Mouse (Mus musculus) retina, adult 2 months (tissue): ENCODE data around the gene Cd7.
"Not testable (repeated sequence)": the region's sequence is repeated elsewhere in the genome, so short reads cannot be mapped to it uniquely, and the experiment has no call there.

ENCODE experiments used
- DNase-seq: peaks from one replicate; pipeline ENCODE4 v3.0.0-alpha.2; 2012; ENCODE audit warnings: low read depth, low spot score

Gene Cd7

DNA sequence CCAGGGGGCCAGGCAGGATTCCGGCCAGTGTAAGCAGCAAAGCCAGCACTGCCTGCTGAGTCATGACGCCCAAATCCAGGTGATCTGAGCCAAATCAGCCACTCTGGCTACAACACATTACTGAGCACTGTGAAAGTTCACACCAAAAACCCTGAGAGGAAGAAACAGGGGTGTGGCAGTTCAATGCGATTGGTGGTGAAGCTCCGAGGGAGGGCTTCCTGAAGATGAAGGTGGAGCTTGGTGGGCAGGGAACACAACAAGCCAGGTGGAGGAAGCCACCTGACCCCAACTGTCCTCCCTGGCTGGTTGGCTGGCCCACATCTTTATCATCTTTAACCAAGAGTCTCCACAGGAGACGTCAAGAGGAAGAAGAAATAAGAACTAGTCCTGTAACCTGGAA is at the start of gene Cd7:
Gene Cd7, minus strand, starts transcription at position 117 of the 400 bp plus-strand sequence.
- no peak for DNase-seq

DNA sequence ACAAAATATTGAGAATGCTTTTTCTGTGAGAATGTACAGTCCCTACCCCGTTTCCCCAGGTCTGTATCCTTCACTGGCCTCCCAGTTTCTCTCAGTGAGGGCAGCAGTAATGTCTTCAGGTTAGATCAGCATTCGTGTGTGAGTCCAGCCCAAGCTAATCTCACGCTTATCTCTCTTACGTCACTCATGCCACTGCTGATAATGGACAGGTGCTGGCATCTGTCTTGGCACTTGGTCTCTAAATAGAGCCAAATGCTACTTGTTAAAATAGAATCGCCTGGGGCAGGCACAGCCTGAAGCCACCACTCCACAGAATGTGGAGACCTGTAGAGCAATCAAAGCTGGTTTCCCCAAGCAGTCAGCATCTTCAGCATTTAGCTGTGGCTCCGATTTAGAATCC is 49.8 kb upstream of the Cd7 start:
- no peak for DNase-seq

DNA sequence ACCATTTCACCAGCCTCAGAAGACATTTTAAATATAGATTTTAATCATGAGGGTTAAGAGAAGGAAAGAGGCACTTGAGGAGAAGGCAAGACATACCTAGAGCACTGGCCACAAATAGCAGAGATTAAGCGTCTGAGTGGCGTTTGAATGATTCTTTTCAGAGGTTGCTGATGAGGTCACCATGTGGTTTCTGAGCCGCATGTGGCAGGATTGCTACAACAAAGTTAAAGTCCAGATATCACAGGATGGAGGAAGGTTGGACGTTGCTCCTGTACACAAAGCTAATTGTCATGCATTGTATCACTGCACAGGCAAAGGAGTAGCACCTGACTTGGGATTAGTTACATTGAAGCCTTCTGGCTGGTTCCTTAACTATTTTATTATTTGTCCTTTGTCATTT is 47.1 kb upstream of the Cd7 start:
- no peak for DNase-seq

GRCm38 (mm10) chr11:121085181-121085580 is 46.0 kb upstream of the Cd7 start:
- no peak for DNase-seq

- no peak for DNase-seq
Observed at GRCm38 (mm10) chr11:121082857-121083500, 43.8 kb upstream of the Cd7 start.

DNA sequence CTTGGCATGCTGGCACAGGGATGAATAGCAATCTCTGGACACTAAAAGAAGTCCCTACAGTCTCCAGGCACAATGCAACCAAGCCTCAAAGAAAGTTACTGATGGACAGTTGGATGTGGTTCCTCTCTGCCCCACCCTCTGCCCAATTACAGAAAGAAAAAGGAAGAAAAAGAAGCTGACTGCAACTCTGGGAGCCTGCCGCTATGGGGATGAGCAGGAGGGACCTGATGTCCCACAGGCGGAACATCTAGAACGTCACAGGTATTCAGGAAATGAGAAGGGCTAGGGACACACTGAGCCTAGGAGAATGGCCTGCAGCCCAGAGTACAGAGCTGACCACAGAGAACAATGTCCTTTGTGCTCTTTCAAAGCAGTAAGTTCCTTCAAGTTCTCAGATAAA is 43.0 kb upstream of the Cd7 start:
- DNase-seq: no peak

GRCm38 (mm10) chr11:121081120-121081519 is 41.9 kb upstream of the Cd7 start, which contains the start of gene Sectm1a:
Gene Sectm1a (minus strand): TSS chr11:121081220.
- DNase-seq: no peak

- no peak for DNase-seq
Observed at GRCm38 (mm10) chr11:121080330-121080729, 41.1 kb upstream of the Cd7 start.

GRCm38 (mm10) chr11:121075655-121076054 is 36.4 kb upstream of the Cd7 start:
- no peak for DNase-seq

GRCm38 (mm10) chr11:121069662-121070061 is 30.4 kb upstream of the Cd7 start:
- not testable (repeated sequence) for DNase-seq

- DNase-seq: no peak
Observed at GRCm38 (mm10) chr11:121067895-121068294, 28.7 kb upstream of the Cd7 start.

DNA sequence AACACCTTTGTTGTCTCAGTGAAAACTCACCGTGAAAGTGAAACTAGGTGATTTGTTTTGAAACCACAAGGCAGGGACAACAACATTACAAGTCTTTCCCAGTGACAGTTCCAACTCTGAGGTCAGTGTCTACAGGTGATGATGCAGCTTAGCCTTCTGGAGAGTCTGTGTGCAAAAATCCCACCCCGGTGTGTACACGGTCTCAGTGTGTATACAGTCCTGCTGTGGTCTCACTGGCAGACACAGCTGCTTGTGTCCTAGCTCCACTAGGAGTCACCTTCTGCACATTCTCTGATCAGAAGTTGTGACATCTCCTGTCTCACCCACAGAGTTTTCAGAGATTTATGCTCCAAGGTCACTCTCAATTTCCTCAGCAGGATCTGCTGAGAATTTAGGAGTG is 25.0 kb upstream of the Cd7 start:
- DNase-seq: no peak

DNA sequence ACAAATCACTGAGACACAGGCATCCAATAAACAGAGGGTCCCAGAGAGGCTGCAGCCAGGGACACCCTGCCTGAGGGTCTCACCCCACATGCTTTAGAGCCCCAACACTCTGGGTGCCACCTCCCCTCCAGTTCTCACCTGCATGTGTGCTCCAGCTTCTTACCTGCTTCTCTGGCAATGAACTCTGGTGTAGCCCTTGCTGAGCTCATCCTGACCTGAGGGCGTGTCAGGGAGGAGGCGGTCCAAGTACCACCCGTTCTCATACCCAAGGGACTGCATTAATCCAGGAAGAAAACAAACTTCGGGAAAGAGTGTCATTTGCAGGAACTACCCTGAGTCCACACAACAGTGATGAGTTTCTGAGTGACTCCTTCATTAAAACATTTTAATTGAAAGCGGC is 24.2 kb upstream of the Cd7 start, which contains the start of gene Sectm1b:
Gene Sectm1b, minus strand, starts transcription at position 191 of the 400 bp plus-strand sequence.
- DNase-seq: no peak

- no peak for DNase-seq
Observed at GRCm38 (mm10) chr11:121061615-121062014, 22.4 kb upstream of the Cd7 start.

DNA sequence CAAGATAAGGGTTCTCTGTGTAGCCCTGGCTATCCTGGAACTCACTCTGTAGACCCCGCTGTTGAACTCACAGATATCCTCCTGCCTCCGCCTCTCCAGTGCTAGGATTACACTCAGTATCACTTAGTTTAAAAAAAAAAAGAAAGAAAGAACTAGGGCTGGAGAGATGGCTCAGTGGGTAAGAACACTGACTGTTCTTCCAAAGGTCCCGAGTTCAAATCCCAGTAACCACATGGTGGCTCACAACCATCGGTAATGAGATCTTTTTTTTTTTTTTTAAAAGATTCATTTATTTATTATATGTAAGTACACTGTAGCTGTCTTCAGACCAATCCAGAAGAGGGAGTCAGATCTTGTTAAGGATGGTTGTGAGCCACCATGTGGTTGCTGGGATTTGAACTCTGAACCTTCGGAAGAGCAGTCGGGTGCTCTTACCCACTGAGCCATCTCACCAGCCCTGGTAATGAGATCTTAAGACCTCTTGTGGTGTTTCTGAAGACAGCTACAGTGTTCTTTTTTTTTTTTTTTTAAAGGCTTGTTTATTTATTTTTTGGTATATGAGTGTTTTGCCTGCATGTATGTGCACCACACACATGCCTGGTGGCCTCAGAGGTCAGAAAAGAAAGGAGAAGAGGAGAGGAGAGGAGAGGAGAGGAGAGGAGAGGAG is 21.3 kb upstream of the Cd7 start:
- not testable (repeated sequence) for DNase-seq

- DNase-seq: no peak
Observed at GRCm38 (mm10) chr11:121059471-121059870, 20.3 kb upstream of the Cd7 start.

DNA sequence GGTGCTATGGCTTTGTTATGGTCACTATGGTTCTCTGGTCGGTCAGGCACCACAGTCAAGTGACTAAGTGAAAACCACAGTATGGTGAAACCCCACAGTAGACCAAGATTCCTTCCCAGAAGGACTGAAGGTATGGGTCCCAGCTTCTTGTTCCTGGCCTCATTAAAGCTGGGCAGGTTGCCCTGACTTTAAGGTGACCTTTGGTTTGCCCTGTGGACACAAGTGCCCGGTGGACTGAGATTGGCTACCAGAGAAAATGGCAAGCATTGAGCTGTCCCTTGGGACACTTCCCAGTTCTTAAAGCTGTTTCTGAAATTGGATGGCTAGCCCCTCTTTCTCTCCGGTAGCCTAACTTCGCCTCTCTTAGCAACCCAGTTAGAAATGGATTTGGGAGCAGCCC is 19.7 kb upstream of the Cd7 start:
- DNase-seq: no peak

- DNase-seq: no peak
Observed at GRCm38 (mm10) chr11:121058122-121058521, 18.9 kb upstream of the Cd7 start.

DNA sequence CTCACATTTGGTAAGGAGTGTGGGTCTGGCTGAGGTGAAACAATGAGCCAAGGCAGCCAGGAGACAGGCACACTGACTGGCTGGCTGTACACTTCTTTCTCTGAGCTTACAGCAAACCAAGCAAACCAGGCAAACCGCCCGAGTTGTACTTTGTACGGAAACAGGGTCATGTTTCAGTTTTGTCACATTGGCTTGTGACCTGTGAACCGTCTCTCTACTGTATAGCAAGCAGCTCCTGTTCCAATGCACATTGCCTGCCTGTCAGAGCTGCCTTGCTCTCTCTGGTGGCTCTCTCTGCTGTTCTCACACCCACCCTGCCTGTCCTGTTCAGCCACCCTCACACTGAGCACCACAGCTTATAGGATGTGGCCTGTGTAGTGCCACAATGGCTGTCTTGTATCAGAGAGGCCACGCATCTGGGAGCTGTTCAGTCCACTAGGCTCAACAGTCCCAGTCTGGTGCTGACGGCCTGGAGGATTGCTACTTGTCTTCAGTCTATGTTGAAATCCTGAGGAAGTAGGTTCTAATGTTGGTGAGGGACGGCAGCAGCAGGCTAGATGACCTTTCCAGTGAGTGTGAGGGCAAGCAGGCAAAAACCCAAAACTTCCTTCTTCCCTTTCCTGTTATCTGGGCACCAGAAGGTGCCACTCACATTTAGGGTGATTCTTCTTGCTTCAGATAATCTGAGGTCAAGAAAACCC is 17.5 kb upstream of the Cd7 start:
- DNase-seq: no peak

GRCm38 (mm10) chr11:121053536-121053935 is 14.3 kb upstream of the Cd7 start:
- peak; percentile 54 for DNase-seq

- DNase-seq: no peak
Observed at GRCm38 (mm10) chr11:121052387-121052786, 13.2 kb upstream of the Cd7 start.

- no peak for DNase-seq
Observed at GRCm38 (mm10) chr11:121051793-121052192, 12.6 kb upstream of the Cd7 start.

GRCm38 (mm10) chr11:121049840-121050239 is 10.6 kb upstream of the Cd7 start:
- DNase-seq: no peak
